Mouse (Mus musculus): Measurements from ENCODE around the gene Ros1. TPM values are rescaled to one million over a fixed set of nuclear protein-coding genes. Genes with fewer than 3 reads are reported as not detected.

The Ros1 gene
- polyA plus RNA-seq, 1 experiment from 2014 or later, result not detected

- Histone ChIP-seq H3K9me3 (no peaks in the 10 kb centered on the region), H3K4me1 (no peaks in the 10 kb centered on the region), H3K27ac (no peak overlapping the region), H3K4me3 (no peak overlapping the region), H3K4me2 (replicated peaks) (no peak overlapping the region), H3K9ac (no peak overlapping the region), H3K27me3 (no peaks in the 10 kb centered on the region), H3K36me3 (no peaks in the 10 kb centered on the region)
- peak; percentile 15; the same call in 1 of the 2 replicates for ATAC-seq (ENCODE audit: low FRiP score, low read depth)
- 24% methylated on average over 7 of the region's 7 CpGs for WGBS
Observed at GRCm38 (mm10) chr10:52216797-52217563, 21.9 kb upstream of the Ros1 start.

- H3K27me3 ChIP-seq, result no peaks in the 10 kb centered on the region
- no peak overlapping the region for H3K9ac ChIP-seq
- WGBS, result 63% methylated on average over 2 of the region's 2 CpGs
- H3K4me1 ChIP-seq, result no peaks in the 10 kb centered on the region
- H3K4me3 ChIP-seq, result no peak overlapping the region
- no peaks in the 10 kb centered on the region for H3K9me3 ChIP-seq
- H3K4me2 ChIP-seq (replicated peaks), result no peak overlapping the region
- no peaks in the 10 kb centered on the region for H3K36me3 ChIP-seq
- ATAC-seq (ENCODE audit: low FRiP score, low read depth), result no peak
- no peak overlapping the region for H3K27ac ChIP-seq
Observed at GRCm38 (mm10) chr10:52215267-52215818, 20.3 kb upstream of the Ros1 start.

GRCm38 (mm10) chr10:52204006-52204405, 9.0 kb upstream of the Ros1 start:
- Histone ChIP-seq H3K9ac (no peak overlapping the region), H3K9me3 (no peaks in the 10 kb centered on the region), H3K4me1 (no peaks in the 10 kb centered on the region), H3K27me3 (no peaks in the 10 kb centered on the region), H3K4me3 (no peak overlapping the region), H3K4me2 (replicated peaks) (no peak overlapping the region), H3K36me3 (no peaks in the 10 kb centered on the region), H3K27ac (no peak overlapping the region)
- WGBS, result 87% methylated on average over 2 of the region's 2 CpGs
- ATAC-seq (ENCODE audit: low FRiP score, low read depth), result no peak

- ATAC-seq (ENCODE audit: low FRiP score, low read depth), result no peak
- Histone ChIP-seq H3K27ac (no peak overlapping the region), H3K4me1 (no peaks in the 10 kb centered on the region), H3K27me3 (no peaks in the 10 kb centered on the region), H3K4me2 (replicated peaks) (no peak overlapping the region), H3K9ac (no peak overlapping the region), H3K9me3 (no peaks in the 10 kb centered on the region), H3K36me3 (no peaks in the 10 kb centered on the region), H3K4me3 (no peak overlapping the region)
- WGBS, result 72% methylated on average over 4 of the region's 4 CpGs
Observed at GRCm38 (mm10) chr10:52185900-52186299, 9.1 kb downstream of the Ros1 start.

GRCm38 (mm10) chr10:52182878-52183277, 12.2 kb downstream of the Ros1 start:
- no peak overlapping the region for H3K9ac ChIP-seq
- no peaks in the 10 kb centered on the region for H3K9me3 ChIP-seq
- H3K4me2 ChIP-seq (replicated peaks), result no peak overlapping the region
- no peak for ATAC-seq (ENCODE audit: low FRiP score, low read depth)
- 78% methylated on average over 3 of the region's 3 CpGs for WGBS
- H3K27me3 ChIP-seq, result no peaks in the 10 kb centered on the region
- H3K4me3 ChIP-seq, result no peak overlapping the region
- H3K36me3 ChIP-seq, result no peaks in the 10 kb centered on the region
- no peaks in the 10 kb centered on the region for H3K4me1 ChIP-seq
- no peak overlapping the region for H3K27ac ChIP-seq

- Histone ChIP-seq H3K4me2 (replicated peaks) (no peak overlapping the region), H3K36me3 (no peaks in the 10 kb centered on the region), H3K9me3 (no peaks in the 10 kb centered on the region), H3K4me1 (no peaks in the 10 kb centered on the region), H3K9ac (no peak overlapping the region), H3K4me3 (no peak overlapping the region), H3K27me3 (no peaks in the 10 kb centered on the region), H3K27ac (no peak overlapping the region)
- WGBS, result 73% methylated on average over 4 of the region's 4 CpGs
- no peak for ATAC-seq (ENCODE audit: low FRiP score, low read depth)
Observed at GRCm38 (mm10) chr10:52174376-52174775, 20.7 kb downstream of the Ros1 start.

- H3K9me3 ChIP-seq, result no peaks in the 10 kb centered on the region
- no peak overlapping the region for H3K27ac ChIP-seq
- no peak overlapping the region for H3K9ac ChIP-seq
- 100% methylated on average over 1 of the region's 1 CpGs for WGBS
- H3K36me3 ChIP-seq, result no peaks in the 10 kb centered on the region
- no peaks in the 10 kb centered on the region for H3K4me1 ChIP-seq
- H3K4me3 ChIP-seq, result no peak overlapping the region
- H3K4me2 ChIP-seq (replicated peaks), result no peak overlapping the region
- no peak for ATAC-seq (ENCODE audit: low FRiP score, low read depth)
- no peaks in the 10 kb centered on the region for H3K27me3 ChIP-seq
Observed at GRCm38 (mm10) chr10:52170489-52170888, 24.6 kb downstream of the Ros1 start.

- no peaks in the 10 kb centered on the region for H3K4me1 ChIP-seq
- H3K36me3 ChIP-seq, result no peaks in the 10 kb centered on the region
- H3K27ac ChIP-seq, result no peak overlapping the region
- H3K4me2 ChIP-seq (replicated peaks), result no peak overlapping the region
- no peak overlapping the region for H3K9ac ChIP-seq
- no peaks in the 10 kb centered on the region for H3K9me3 ChIP-seq
- 82% methylated on average over 5 of the region's 5 CpGs for WGBS
- no peak for ATAC-seq (ENCODE audit: low FRiP score, low read depth)
- H3K4me3 ChIP-seq, result no peak overlapping the region
- H3K27me3 ChIP-seq, result no peaks in the 10 kb centered on the region
Observed at GRCm38 (mm10) chr10:52169841-52170240, 25.2 kb downstream of the Ros1 start.

- H3K4me2 ChIP-seq (replicated peaks), result no peak overlapping the region
- no peaks in the 10 kb centered on the region for H3K27me3 ChIP-seq
- H3K9me3 ChIP-seq, result no peaks in the 10 kb centered on the region
- no peaks in the 10 kb centered on the region for H3K36me3 ChIP-seq
- no peak for ATAC-seq (ENCODE audit: low FRiP score, low read depth)
- no peak overlapping the region for H3K9ac ChIP-seq
- H3K27ac ChIP-seq, result no peak overlapping the region
- H3K4me3 ChIP-seq, result no peak overlapping the region
- H3K4me1 ChIP-seq, result no peaks in the 10 kb centered on the region
- 84% methylated on average over 1 of the region's 1 CpGs for WGBS
Observed at GRCm38 (mm10) chr10:52165376-52165775, 29.7 kb downstream of the Ros1 start.

- no peaks in the 10 kb centered on the region for H3K36me3 ChIP-seq
- ATAC-seq (ENCODE audit: low FRiP score, low read depth), result no peak
- no peaks in the 10 kb centered on the region for H3K4me1 ChIP-seq
- WGBS, result 58% methylated on average over 3 of the region's 3 CpGs
- H3K9ac ChIP-seq, result no peak overlapping the region
- H3K27ac ChIP-seq, result no peak overlapping the region
- H3K27me3 ChIP-seq, result no peaks in the 10 kb centered on the region
- no peak overlapping the region for H3K4me3 ChIP-seq
- H3K4me2 ChIP-seq (replicated peaks), result no peak overlapping the region
- no peaks in the 10 kb centered on the region for H3K9me3 ChIP-seq
Observed at GRCm38 (mm10) chr10:52160604-52161003, 34.4 kb downstream of the Ros1 start.

GRCm38 (mm10) chr10:52159704-52160103, 35.3 kb downstream of the Ros1 start:
- 93% methylated on average over 3 of the region's 3 CpGs for WGBS
- H3K27me3 ChIP-seq, result no peaks in the 10 kb centered on the region
- no peaks in the 10 kb centered on the region for H3K9me3 ChIP-seq
- no peaks in the 10 kb centered on the region for H3K4me1 ChIP-seq
- H3K27ac ChIP-seq, result no peak overlapping the region
- no peak for ATAC-seq (ENCODE audit: low FRiP score, low read depth)
- H3K9ac ChIP-seq, result no peak overlapping the region
- H3K4me2 ChIP-seq (replicated peaks), result no peak overlapping the region
- H3K36me3 ChIP-seq, result no peaks in the 10 kb centered on the region
- H3K4me3 ChIP-seq, result no peak overlapping the region

- ATAC-seq (ENCODE audit: low FRiP score, low read depth), result no peak
- Histone ChIP-seq H3K4me1 (no peaks in the 10 kb centered on the region), H3K4me3 (no peak overlapping the region), H3K27ac (no peak overlapping the region), H3K4me2 (replicated peaks) (no peak overlapping the region), H3K27me3 (no peaks in the 10 kb centered on the region), H3K36me3 (no peaks in the 10 kb centered on the region), H3K9ac (no peak overlapping the region), H3K9me3 (no peaks in the 10 kb centered on the region)
- WGBS, result 55% methylated on average over 4 of the region's 4 CpGs
Observed at GRCm38 (mm10) chr10:52133354-52134074, 61.5 kb downstream of the Ros1 start.

Data from limb, embryonic 13.5 days (tissue).